Mouse (Mus musculus) left cerebral cortex, adult 18-20 months (tissue): ENCODE results near the gene Agpat1. TPM values are rescaled to one million over a fixed set of nuclear protein-coding genes. Genes with fewer than 3 reads are reported as not detected.

ENCODE experiments used
- DNase-seq, 2 experiments: peaks; one replicate each; pipeline ENCODE4 v3.0.0; 2021 to 2022; ENCODE audit warnings: low spot score in 2 of 2, mixed read lengths in 1 of 2
- long read RNA-seq, 2 experiments: library from polyadenylated mRNA; stranded (forward); transcript quantifications; one replicate each; pipeline ENCODE4 v2.0.0; 2021
- total RNA-seq, 2 experiments: library from RNA; stranded (reverse); gene quantifications; 2 replicates each; pipeline ENCODE4 v1.2.3; 2021

Agpat1 gene
- 100 to 1,000 TPM; 165 to 169 TPM for total RNA-seq
- long read RNA-seq, experiment 1, transcript Agpat1-201 (7 exons, 2,190 nt) = major isoform, 9 of 21 reads
- long read RNA-seq, experiment 1, partial matches to known transcripts = 8 of 21 reads
- long read RNA-seq, experiment 1, other reads (novel, unspliced or antisense) = 4 of 21 reads
- long read RNA-seq, experiment 2, transcript Agpat1-201 (7 exons, 2,190 nt) = major isoform, 7 of 17 reads
- long read RNA-seq, experiment 2, partial matches to known transcripts = 9 of 17 reads
- long read RNA-seq, experiment 2, other reads (novel, unspliced or antisense) = 1 of 17 reads

DNA sequence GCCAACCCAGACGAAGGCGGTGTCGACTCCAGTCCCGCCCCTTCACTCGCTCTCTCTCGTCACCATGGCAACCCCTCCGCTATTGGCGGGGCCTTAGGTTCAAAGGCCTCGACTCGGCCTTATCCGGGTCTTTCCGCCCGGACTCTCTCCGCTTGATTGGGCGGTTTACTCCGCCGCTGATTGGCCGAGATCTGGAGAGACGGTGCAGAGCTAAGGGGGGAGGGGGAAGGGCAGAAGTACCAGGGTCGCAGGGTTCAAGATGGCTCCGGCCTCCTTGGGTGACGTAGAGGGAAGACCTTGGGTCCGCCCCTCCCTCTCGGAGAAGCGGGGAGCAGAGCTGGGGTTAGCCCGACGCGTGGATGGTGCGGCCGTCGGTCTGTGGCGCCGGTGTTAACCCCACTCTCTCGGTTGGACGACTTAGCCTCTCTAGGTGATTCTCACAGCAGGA lies at the start of gene Agpat1:
Agpat1 (plus strand) TSS at position 202 of the 448 bp plus-strand sequence.
- peak; percentile 97 for DNase-seq

DNA sequence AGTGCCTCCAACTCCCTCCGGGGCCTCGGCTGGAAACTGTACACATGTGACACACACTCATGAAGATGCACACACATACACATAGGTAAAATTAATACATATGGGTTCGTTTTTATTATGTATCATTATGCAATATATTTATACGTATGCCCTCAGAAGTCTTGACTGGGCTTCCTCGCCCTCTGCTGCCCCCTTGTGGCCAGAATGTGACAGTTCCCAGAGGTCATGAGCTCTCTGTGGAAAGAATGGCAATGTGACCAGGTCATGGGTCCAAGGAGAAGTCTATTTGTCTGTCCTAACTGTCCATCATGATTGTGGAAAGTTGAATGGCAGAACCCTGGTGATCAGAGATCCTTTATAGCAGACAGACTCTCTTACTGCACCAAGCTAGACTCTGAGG lies 48.6 kb upstream of the Agpat1 start:
- DNase-seq = peak; percentile 67 to 80

- DNase-seq = no peak
Observed at GRCm38 (mm10) chr17:34556406-34556805, 47.7 kb upstream of the Agpat1 start.

- no peak for DNase-seq
Observed at GRCm38 (mm10) chr17:34557411-34557810, 46.7 kb upstream of the Agpat1 start.

- no peak for DNase-seq
Observed at GRCm38 (mm10) chr17:34559116-34559515, 44.9 kb upstream of the Agpat1 start.

DNA sequence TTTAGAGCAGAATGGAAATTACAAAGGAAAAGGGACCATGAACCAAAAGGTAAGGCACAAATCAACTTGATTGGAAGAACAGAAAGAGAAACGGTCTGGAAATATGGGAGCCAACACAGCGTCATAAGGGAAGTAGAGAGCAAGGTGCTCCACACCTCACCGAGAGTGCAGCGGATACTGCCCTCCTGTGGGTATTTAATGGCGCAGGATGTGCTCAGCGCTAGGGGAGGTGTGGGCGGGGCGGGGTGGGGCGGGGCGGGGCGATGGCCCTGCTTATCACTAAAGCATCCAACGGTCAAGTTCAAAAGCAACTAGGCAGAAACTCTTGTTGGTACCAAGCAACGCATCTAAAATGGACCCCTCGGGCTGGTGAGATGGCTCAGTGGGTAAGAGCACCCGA lies 44.2 kb upstream of the Agpat1 start:
- DNase-seq = no peak

DNA sequence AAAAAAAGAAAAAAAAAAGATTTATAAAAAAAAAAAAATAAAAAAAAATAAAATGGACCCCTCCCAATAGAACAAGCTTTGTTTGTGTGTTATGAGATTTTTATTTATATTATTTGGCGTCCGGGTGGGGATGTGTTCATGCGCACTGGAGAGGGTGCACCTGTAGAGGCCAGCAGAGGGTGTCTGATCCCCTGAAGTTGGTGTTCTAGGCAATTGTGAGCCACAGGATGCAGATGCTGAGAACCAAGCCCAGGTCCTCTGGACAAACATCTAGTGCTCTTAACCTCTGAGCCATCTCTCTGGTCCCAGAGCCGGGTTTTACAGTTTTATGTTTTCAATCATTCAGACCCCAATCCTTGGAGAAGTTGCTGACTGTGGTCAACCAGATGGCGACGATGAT lies 43.6 kb upstream of the Agpat1 start:
- DNase-seq = no peak

GRCm38 (mm10) chr17:34561200-34561599 lies 42.9 kb upstream of the Agpat1 start:
- DNase-seq = no peak

- DNase-seq = no peak
Observed at GRCm38 (mm10) chr17:34562595-34562994, 41.5 kb upstream of the Agpat1 start.

- DNase-seq = no peak
Observed at GRCm38 (mm10) chr17:34563354-34563753, 40.7 kb upstream of the Agpat1 start.

- no peak for DNase-seq
Observed at GRCm38 (mm10) chr17:34564003-34564421, 40.0 kb upstream of the Agpat1 start, which contains the start of gene Notch4. Gene Notch4 (plus strand): TSS chr17:34564268.

GRCm38 (mm10) chr17:34564796-34565195 lies 39.3 kb upstream of the Agpat1 start:
- no peak for DNase-seq

- no peak for DNase-seq
Observed at GRCm38 (mm10) chr17:34567311-34567710, 36.8 kb upstream of the Agpat1 start.

GRCm38 (mm10) chr17:34568421-34568820 lies 35.6 kb upstream of the Agpat1 start:
- DNase-seq = no peak

DNA sequence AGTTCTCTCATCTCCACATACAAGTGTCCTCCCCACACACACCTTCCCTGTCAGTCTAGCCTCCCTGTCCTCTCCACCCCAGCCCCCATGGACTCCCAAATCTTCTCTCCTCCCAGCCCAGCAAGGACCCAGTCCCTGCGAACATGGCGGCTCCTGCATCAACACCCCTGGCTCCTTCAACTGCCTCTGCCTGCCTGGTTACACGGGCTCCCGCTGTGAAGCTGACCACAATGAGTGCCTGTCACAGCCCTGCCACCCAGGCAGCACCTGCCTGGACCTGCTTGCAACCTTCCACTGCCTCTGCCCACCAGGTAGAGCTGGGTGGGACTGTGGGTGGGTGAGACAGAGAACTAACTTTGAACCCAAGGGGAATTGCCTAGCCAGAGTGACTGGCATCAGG lies 34.1 kb upstream of the Agpat1 start:
- DNase-seq = no peak

DNA sequence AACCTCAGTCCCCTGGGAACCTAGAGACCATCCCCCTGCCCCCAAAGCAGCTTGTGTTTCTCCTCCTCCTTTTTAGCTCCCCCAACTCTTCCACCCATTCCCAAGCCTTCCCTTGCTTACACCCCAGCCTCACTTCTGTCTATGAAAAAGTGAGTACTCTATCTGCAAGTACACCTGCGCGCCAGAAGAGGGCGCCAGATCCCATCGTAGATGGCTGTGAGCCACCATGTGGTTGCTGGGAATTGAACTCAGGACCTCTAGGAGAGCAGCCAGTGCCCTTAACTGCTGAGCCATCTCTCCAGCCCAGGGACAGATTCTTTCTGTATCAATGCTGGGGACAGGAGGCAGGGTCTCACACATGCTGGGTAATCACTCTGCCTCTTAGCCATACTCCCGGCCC lies 32.2 kb upstream of the Agpat1 start:
- DNase-seq = no peak

- DNase-seq = no peak
Observed at GRCm38 (mm10) chr17:34572361-34572760, 31.7 kb upstream of the Agpat1 start.

DNA sequence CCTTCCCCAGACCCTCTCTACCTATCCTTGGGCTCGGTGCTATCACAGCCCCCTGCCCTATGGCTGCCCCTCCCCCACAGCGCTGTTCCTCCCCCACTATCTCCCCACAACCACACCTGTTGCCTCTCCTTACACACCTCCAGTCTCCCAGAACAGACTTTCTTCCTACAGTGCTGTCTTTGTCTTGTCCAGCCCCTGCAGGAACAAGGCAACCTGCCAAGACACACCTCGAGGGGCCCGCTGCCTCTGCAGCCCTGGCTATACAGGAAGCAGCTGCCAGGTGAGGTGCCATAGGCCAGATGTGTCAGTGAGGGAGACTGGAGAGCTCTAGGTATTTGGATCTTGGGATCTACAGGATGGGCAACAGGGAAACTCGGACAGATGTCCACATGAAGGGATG lies 27.5 kb upstream of the Agpat1 start:
- no peak for DNase-seq

DNA sequence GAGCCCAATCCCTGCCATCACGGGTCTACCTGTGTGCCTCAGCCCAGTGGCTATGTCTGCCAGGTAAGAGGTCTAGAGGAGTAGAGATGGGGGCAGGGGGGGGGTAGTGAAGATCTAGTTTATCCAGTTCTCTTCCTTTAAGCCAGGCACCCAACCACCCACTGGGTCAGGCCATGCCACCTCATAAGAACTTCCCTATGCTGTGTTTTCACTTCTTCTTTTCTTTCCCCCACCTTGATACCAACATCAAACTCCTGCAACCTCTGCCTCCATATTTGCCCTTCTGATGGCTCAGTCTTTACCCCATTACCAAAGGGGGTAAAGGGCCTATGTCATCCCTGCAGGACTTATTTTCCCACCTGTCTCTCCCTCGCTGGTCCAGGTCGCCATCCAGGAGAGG lies 26.0 kb upstream of the Agpat1 start:
- no peak for DNase-seq

DNA sequence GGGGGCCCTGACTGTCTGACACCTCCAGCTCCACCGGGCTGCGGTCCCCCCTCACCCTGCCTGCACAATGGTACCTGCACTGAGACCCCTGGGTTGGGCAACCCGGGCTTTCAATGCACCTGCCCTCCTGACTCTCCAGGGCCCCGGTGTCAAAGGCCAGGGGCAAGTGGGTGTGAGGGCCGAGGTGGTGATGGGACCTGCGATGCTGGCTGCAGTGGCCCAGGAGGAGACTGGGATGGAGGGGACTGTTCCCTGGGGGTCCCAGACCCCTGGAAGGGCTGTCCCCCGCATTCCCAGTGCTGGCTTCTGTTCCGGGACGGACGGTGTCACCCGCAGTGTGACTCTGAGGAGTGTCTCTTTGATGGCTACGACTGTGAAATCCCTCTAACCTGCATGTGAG lies 21.5 kb upstream of the Agpat1 start:
- no peak for DNase-seq

DNA sequence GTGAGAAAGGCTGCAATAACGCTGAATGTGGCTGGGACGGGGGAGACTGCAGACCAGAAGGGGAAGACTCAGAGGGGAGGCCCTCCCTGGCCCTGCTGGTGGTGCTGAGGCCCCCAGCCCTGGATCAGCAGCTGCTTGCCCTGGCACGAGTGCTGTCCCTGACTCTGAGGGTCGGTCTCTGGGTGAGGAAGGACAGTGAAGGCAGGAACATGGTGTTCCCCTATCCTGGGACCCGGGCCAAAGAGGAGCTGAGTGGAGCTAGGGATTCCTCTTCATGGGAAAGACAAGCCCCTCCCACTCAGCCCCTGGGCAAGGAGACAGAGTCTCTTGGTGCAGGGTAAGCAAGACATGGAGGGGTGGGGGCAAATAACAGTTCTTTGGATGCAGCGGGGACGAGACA lies 20.7 kb upstream of the Agpat1 start:
- no peak for DNase-seq

DNA sequence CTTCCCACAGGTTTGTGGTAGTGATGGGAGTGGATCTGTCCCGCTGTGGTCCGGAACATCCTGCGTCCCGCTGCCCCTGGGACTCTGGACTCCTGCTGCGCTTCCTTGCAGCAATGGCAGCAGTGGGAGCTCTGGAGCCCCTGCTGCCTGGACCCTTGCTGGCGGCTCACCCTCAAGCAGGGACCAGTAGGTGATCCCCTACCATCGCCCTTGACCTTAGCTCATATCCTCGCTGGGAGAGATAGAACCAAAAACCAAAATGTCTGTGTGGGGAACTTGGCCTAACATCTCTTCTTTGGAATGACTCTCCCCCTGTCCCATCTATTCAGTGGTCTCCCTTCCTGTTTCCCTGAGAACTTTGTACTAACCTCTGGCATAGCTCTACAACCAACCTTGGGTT lies 20.2 kb upstream of the Agpat1 start:
- no peak for DNase-seq

DNA sequence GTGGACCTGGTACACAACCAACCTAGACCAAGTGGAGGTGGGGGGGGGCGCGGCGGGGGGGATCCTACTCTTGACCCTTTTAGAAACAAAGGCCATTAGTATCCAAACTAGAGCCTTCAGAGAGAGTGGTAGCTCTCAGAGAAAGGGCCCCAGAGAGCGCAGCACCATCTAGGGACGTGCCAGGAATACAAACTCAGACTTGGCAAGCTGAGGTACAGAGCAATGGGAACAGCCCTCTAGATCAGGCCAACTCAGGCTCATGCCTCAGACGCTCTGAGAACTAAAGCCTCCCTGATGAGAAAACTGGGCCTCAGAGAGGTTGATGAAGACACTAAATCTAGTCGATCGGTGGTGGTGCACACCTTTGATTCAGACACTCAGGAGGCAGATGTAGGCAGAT lies 18.9 kb upstream of the Agpat1 start:
- DNase-seq = no peak
